In the genomic region with DNA sequence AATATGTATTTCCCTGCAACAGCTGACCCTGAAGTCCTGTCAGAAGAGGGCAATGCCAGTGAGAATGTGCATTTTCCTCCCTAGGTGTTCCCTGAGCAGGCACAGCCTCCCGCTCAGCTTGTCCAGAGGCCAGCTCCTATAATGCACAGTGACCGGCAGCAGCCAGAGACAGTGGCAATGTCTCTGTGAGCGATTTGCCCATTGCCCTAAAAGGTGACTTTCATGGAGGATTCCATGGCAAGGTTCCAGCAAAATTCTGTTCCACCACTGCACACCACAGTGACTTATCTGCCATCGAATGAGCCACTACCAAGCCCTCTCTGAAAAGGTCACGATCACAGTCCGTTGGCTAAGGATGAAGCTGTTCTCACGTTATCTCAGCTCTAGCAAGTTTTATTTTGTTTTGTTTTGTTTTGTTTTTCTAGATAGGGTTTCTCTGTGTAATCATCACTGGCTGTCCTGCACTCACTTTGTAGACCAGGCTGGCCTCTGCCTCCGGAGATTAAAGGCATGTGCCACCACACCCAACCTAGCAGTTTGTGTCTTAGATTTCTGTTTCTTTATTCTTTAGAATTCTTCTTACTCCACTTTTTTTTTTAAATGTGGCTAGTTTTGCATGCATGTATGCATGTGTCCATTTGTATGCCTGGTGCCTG, we compare ENCODE assay signal across 22 mouse cellular contexts. TPM values are rescaled to one million over a fixed set of nuclear protein-coding genes. Genes with fewer than 3 reads are reported as not detected.
DNase-seq lines count a peak whose midpoint lies in the region; ATAC-seq lines count a peak whose summit lies in the region.
"Had no signal": no experiment of that assay in that cellular context is flagged by ENCODE, and none has a peak within 500 bp of the region (broad histone marks: within the 10 kb centered on the region; RNA-seq: fewer than 3 reads in every experiment).

No protein-coding gene starts in this region.

- ATAC-seq in common myeloid progenitor, adult 5-6 weeks (replicated peaks; ENCODE audit: low read depth, poor library complexity, severe bottlenecking): peak; percentile 62
- peak; percentile 21; the same call in 1 of the 2 replicates for ATAC-seq in liver, embryonic 16.5 days (ENCODE audit: low read depth)
- ATAC-seq: CD4-positive, CD25-positive, alpha-beta regulatory T cell, adult 4 months; forebrain, embryonic 15.5 days had no signal

- no peaks in the 10 kb centered on the region for H3K9me3 ChIP-seq in liver, embryonic 16.5 days (replicated peaks; ENCODE audit: control insufficient read depth, low read length)
- H3K9me3 ChIP-seq: embryonic facial prominence, embryonic 10.5 days; forebrain, embryonic 15.5 days; heart, embryonic 12.5 days; hindbrain, embryonic 13.5 days; limb, embryonic 12.5 days had no signal

- H3K36me3 ChIP-seq in liver, embryonic 16.5 days (ENCODE audit: control insufficient read depth, insufficient read depth): no peaks in the 10 kb centered on the region
- H3K36me3 ChIP-seq: embryonic facial prominence, embryonic 10.5 days; forebrain, embryonic 15.5 days; heart, embryonic 12.5 days; hindbrain, embryonic 13.5 days; limb, embryonic 12.5 days had no signal

- no peak overlapping the region for H3K4me3 ChIP-seq in liver, embryonic 16.5 days (ENCODE audit: low read depth, low read length)
- H3K4me3 ChIP-seq: embryonic facial prominence, embryonic 10.5 days; forebrain, embryonic 15.5 days; heart, embryonic 12.5 days; hindbrain, embryonic 13.5 days; limb, embryonic 12.5 days; megakaryocyte, embryonic 14.5 days had no signal

- 40% methylated on average over 8 of the region's 8 CpGs for WGBS in liver, embryonic 16.5 days (ENCODE audit: insufficient replicate concordance)

- H3K27me3 ChIP-seq in liver, embryonic 16.5 days (ENCODE audit: control insufficient read depth, insufficient read depth, low read depth, low read length): no peaks in the 10 kb centered on the region
- H3K27me3 ChIP-seq: forebrain, embryonic 15.5 days; heart, embryonic 12.5 days; hindbrain, embryonic 13.5 days; limb, embryonic 12.5 days had no signal

- H3K4me1 ChIP-seq in liver, embryonic 16.5 days (ENCODE audit: control insufficient read depth, low read depth, low read length): no peaks in the 10 kb centered on the region
- H3K4me1 ChIP-seq: embryonic facial prominence, embryonic 10.5 days; forebrain, embryonic 15.5 days; hindbrain, embryonic 13.5 days; megakaryocyte, embryonic 14.5 days had no signal

- H3K9ac ChIP-seq in liver, embryonic 16.5 days (ENCODE audit: low read depth, low read length): no peak overlapping the region
- H3K9ac ChIP-seq: forebrain, embryonic 15.5 days; heart, embryonic 12.5 days; hindbrain, embryonic 13.5 days; limb, embryonic 12.5 days; lung, embryonic 14.5 days had no signal

- peak; percentile 7 for DNase-seq in adrenal gland, postnatal 10 days
- no peak for DNase-seq in adrenal gland, adult 18-20 months (ENCODE audit: low spot score in 2 of 2)
- peak; percentile 17 for DNase-seq in kidney, postnatal 14 days
- DNase-seq in kidney, postnatal 4 days: no peak
- no peak for DNase-seq in gastrocnemius, adult 18-20 months (ENCODE audit: low spot score)
- DNase-seq: cerebellum, adult 11 months; cerebellum, adult 9-11 months; gastrocnemius, postnatal 14 days; heart, adult 18-20 months; kidney, adult 18-20 months; lung, embryonic 14.5 days; midbrain, embryonic 14.5 days; right cerebral cortex, postnatal 14 days had no signal

- H3K4me2 ChIP-seq in liver, embryonic 16.5 days (ENCODE audit: low read depth, low read length): no peak overlapping the region
- H3K4me2 ChIP-seq: forebrain, embryonic 15.5 days; heart, embryonic 12.5 days; hindbrain, embryonic 13.5 days; limb, embryonic 12.5 days; lung, embryonic 14.5 days had no signal

- no peak overlapping the region for H3K27ac ChIP-seq in liver, embryonic 16.5 days (ENCODE audit: low read length)
- H3K27ac ChIP-seq: embryonic facial prominence, embryonic 10.5 days; forebrain, embryonic 15.5 days; hindbrain, embryonic 13.5 days; limb, embryonic 12.5 days had no signal

RNA-seq across cellular contexts. Expression of a gene that starts 17.4 kb away (rescaled TPM):
- total RNA-seq in adrenal gland, postnatal 10 days (2021): 10 to 100 TPM; 34.5 to 48.6 TPM
- total RNA-seq in adrenal gland, adult 18-20 months (2021): 10 to 100 TPM; 28.3 to 43.3 TPM
- total RNA-seq in common myeloid progenitor, adult 5-6 weeks (2017): 28.5 and 37.9 TPM in 2 replicates
- 8.0 and 9.6 TPM in 2 replicates for polyA plus RNA-seq in liver, embryonic 16.5 days (2015; fragmentation: Nextera tagmentation; extraction: Ambion mirVana)
- total RNA-seq in gastrocnemius, adult 18-20 months (2021): 1 to 10 TPM; 5.9 to 7.0 TPM
- polyA plus RNA-seq: CD4-positive, CD25-positive, alpha-beta regulatory T cell, adult 4 months had no signal

RNA-seq across cellular contexts. Expression of a gene that starts 55.6 kb away (rescaled TPM):
- total RNA-seq in adrenal gland, postnatal 10 days (2021): 10 to 100 TPM; 11.6 to 12.8 TPM
- 10 to 100 TPM in 1 of 2 experiments, 1 to 10 TPM in 1; 9.6 to 14.3 TPM for total RNA-seq in adrenal gland, adult 18-20 months (2021)
- 7.5 and 10.8 TPM in 2 replicates for total RNA-seq in common myeloid progenitor, adult 5-6 weeks (2017)
- 4.6 and 5.0 TPM in 2 replicates for polyA plus RNA-seq in liver, embryonic 16.5 days (2015; fragmentation: Nextera tagmentation; extraction: Ambion mirVana)
- total RNA-seq in gastrocnemius, adult 18-20 months (2021): 1 to 10 TPM; 5.6 to 7.2 TPM

Comparison
In these comparisons a context has a peak if more than half of its experiments do, and no peak if none do; other contexts are left out.
1. DNase-seq: peak in adrenal gland, postnatal 10 days (single experiment) and kidney, postnatal 14 days (single experiment); none in adrenal gland, adult 18-20 months (0 of 2), kidney, postnatal 4 days (0 of 2) and gastrocnemius, adult 18-20 months (single experiment).